Mouse (Mus musculus) MEL-GATA-1-ER (cell line): ENCODE results near the gene Glo1.

Experiments
- DNase-seq: peaks from one replicate; pipeline ENCODE4 v3.0.0-alpha.2; 2012; ENCODE audit warnings: low read depth; ENCODE audit errors: extremely low read depth

Gene Glo1

GRCm38 (mm10) chr17:30613350-30613749 lies 13.3 kb downstream of the Glo1 start:
- DNase-seq, result peak; percentile 78

- DNase-seq, result peak; percentile 99
Measured at GRCm38 (mm10) chr17:30612075-30612859, 14.4 kb downstream of the Glo1 start.

GRCm38 (mm10) chr17:30611221-30612074 lies 15.2 kb downstream of the Glo1 start:
- DNase-seq, result peak; percentile 64

- peak; percentile 30 for DNase-seq
Measured at GRCm38 (mm10) chr17:30610739-30611138, 15.9 kb downstream of the Glo1 start.

GRCm38 (mm10) chr17:30609980-30610307 lies 16.7 kb downstream of the Glo1 start:
- DNase-seq, result peak; percentile 99

GRCm38 (mm10) chr17:30609305-30609979 lies 17.2 kb downstream of the Glo1 start:
- DNase-seq, result peak; percentile 97

- DNase-seq, result no peak
Measured at GRCm38 (mm10) chr17:30607909-30608495, 18.7 kb downstream of the Glo1 start.

GRCm38 (mm10) chr17:30607330-30607729 lies 19.3 kb downstream of the Glo1 start:
- DNase-seq, result no peak

GRCm38 (mm10) chr17:30606634-30607081 lies 20.0 kb downstream of the Glo1 start:
- no peak for DNase-seq

GRCm38 (mm10) chr17:30606206-30606605 lies 20.5 kb downstream of the Glo1 start:
- no peak for DNase-seq

- no peak for DNase-seq
Measured at GRCm38 (mm10) chr17:30605001-30605400, 21.7 kb downstream of the Glo1 start.

GRCm38 (mm10) chr17:30604296-30604695 lies 22.4 kb downstream of the Glo1 start:
- DNase-seq, result no peak

- DNase-seq, result no peak
Measured at GRCm38 (mm10) chr17:30602175-30602574, 24.5 kb downstream of the Glo1 start.

- no peak for DNase-seq
Measured at GRCm38 (mm10) chr17:30598300-30598699, 28.4 kb downstream of the Glo1 start.

- DNase-seq, result no peak
Measured at GRCm38 (mm10) chr17:30597786-30598185, 28.9 kb downstream of the Glo1 start.

GRCm38 (mm10) chr17:30594846-30595245 lies 31.8 kb downstream of the Glo1 start:
- no peak for DNase-seq

- no peak for DNase-seq
Measured at GRCm38 (mm10) chr17:30594407-30594806, 32.3 kb downstream of the Glo1 start.

GRCm38 (mm10) chr17:30590417-30591198 lies 36.1 kb downstream of the Glo1 start:
- no peak for DNase-seq

GRCm38 (mm10) chr17:30583258-30584001 lies 43.2 kb downstream of the Glo1 start:
- DNase-seq, result no peak

GRCm38 (mm10) chr17:30582313-30582712 lies 44.4 kb downstream of the Glo1 start:
- no peak for DNase-seq
